Mouse (Mus musculus) adrenal gland (tissue): ENCODE data around the gene Nln.

Experiments used
- intact Hi-C: fragments of 180-260 bp; cut with DNase I; formaldehyde crosslinking; loops from one replicate; pipeline ENCODE4 v1.15.1; 2025
- long read RNA-seq, 2 experiments: library from polyadenylated mRNA; unstranded; transcript quantifications; one replicate each; pipeline ENCODE4 v2.0.0; 2020; ENCODE audit warnings: borderline replicate concordance in 1 of 2; ENCODE audit not compliant: insufficient replicate concordance in 1 of 2

Gene Nln
- long read RNA-seq, experiment 1, partial matches to known transcripts, result 0 of 1 reads
- long read RNA-seq, experiment 1, other reads (novel, unspliced or antisense), result 1 of 1 reads
- long read RNA-seq, experiment 2, partial matches to known transcripts, result 3 of 4 reads
- long read RNA-seq, experiment 2, other reads (novel, unspliced or antisense), result 1 of 4 reads

- intact Hi-C loops, result no loop called here
Observed at GRCm38 (mm10) chr13:104109288-104109815, at the start of gene Nln, which contains the start of gene Sgtb. TSS of gene Nln (minus strand) at chr13:104109614. TSS of gene Sgtb (plus strand) at chr13:104109741.

GRCm38 (mm10) chr13:104155686-104156085, 46.3 kb upstream of the Nln start:
- intact Hi-C loops, result no loop called here

GRCm38 (mm10) chr13:104155106-104155505, 45.7 kb upstream of the Nln start:
- intact Hi-C loops, result no loop called here

- intact Hi-C loops, result no loop called here
Observed at GRCm38 (mm10) chr13:104154180-104154579, 44.8 kb upstream of the Nln start.

- intact Hi-C loops, result no loop called here
Observed at GRCm38 (mm10) chr13:104145646-104146045, 36.2 kb upstream of the Nln start.

GRCm38 (mm10) chr13:104144871-104145270, 35.5 kb upstream of the Nln start:
- intact Hi-C loops, result no loop called here

- intact Hi-C loops, result no loop called here
Observed at GRCm38 (mm10) chr13:104139369-104140209, 30.2 kb upstream of the Nln start.

GRCm38 (mm10) chr13:104134510-104135085, 25.2 kb upstream of the Nln start:
- intact Hi-C loops, result no loop called here

GRCm38 (mm10) chr13:104132561-104132960, 23.1 kb upstream of the Nln start:
- intact Hi-C loops, result no loop called here

- intact Hi-C loops, result no loop called here
Observed at GRCm38 (mm10) chr13:104123662-104124381, 14.4 kb upstream of the Nln start.

GRCm38 (mm10) chr13:104122078-104122840, 12.8 kb upstream of the Nln start:
- intact Hi-C loops, result no loop called here

GRCm38 (mm10) chr13:104114827-104115226, 5.4 kb upstream of the Nln start:
- intact Hi-C loops, result no loop called here

GRCm38 (mm10) chr13:104113782-104114181, 4.4 kb upstream of the Nln start:
- intact Hi-C loops, result no loop called here

GRCm38 (mm10) chr13:104112266-104112900, 3.0 kb upstream of the Nln start:
- intact Hi-C loops, result no loop called here

- intact Hi-C loops, result no loop called here
Observed at GRCm38 (mm10) chr13:104110526-104110925, 1.1 kb upstream of the Nln start.

GRCm38 (mm10) chr13:104109816-104110521, 555 bp upstream of the Nln start:
- intact Hi-C loops, result no loop called here

- intact Hi-C loops, result no loop called here
Observed at GRCm38 (mm10) chr13:104108651-104109287, 645 bp downstream of the Nln start.

- intact Hi-C loops, result no loop called here
Observed at GRCm38 (mm10) chr13:104101606-104102235, 7.7 kb downstream of the Nln start.

GRCm38 (mm10) chr13:104100416-104100815, 9.0 kb downstream of the Nln start:
- intact Hi-C loops, result no loop called here
